Mouse (Mus musculus) pancreas, adult 10 weeks (tissue): ENCODE measurements around the gene Gtf2f2. TPM values are rescaled to one million over a fixed set of nuclear protein-coding genes. Genes with fewer than 3 reads are reported as not detected.

Experiments
- polyA plus RNA-seq: library from polyadenylated mRNA; stranded (reverse); fragments of 350-450 nt; fragmentation: Illumina TruSeq; extraction: RNeasy Lipid Tissue Mini Kit (QIAGEN cat#74804); gene quantifications from one replicate; pipeline ENCODE4 v1.2.3, GENCODE M21; 2015; ENCODE audit warnings: low read depth, low replicate concordance; ENCODE audit not compliant: insufficient read depth

The Gtf2f2 gene
- 3.8 TPM for polyA plus RNA-seq

DNA sequence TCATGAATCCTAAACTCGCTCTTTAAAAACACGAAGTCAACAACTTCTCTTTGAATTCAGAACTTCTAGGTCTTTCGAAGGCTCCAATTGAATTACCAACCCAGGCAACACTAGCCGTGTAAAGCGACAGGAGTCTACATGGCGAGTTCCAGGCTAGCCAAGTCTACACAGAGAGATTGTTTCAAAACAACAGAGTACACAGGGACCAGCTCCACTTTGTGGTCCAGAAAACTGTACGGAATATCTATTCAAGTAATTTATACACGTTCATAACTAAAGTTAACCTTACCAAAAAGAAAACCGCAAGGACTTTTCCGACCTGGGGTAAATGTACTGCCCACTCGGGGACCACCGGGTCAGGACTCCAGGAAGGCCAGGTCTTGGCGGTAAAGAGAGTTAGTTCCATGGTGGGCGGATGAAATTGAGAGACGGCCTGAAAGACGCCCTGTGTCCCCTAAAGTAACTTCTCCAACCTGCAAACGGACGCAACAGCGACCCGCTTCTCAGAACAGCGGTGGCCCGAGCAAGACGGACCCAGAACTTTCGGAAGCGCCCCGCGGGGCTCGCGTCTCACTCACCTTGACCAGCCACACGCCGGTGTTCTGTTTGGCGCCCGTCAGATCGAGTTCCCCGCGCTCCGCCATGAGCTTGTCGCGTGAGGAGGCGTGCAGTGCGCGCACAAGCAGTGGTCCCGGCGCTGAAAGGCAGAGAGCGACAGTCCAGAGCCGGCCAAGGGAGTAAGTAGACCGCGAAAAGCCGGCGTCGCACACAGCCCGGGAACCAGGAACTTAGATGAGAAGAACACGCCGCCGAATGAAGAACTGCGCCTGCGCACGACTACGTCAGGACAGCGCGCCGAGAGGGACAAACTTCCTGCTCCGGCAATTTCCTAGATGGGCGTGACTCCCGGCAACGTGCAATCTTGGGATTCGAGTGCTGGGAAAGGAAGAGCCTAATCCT is at the start of gene Gtf2f2:
Gtf2f2 (minus strand) TSS at position 764 of the 960 bp plus-strand sequence.

DNA sequence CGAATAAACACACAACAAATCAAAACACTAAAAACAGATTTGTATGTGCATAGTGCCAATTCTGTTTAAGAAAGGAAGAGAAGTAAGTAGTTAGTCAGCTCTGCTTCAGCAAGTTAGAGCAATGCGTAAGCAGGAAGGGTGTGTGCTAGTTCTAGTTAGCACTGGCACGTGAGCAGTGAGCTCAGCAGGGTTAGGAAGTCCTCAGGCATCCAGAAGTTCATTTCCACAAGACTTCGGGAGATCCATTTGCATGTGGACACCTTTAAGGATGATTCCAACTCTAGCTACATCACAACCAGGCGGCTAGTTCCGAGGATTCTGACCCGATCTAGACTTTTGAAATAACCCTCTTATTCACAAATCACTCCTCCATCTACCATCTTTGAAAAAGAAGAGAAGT is 55.9 kb downstream of the Gtf2f2 start, which contains the start of gene Kctd4:
Kctd4 (plus strand) TSS at position 244 of the 400 bp plus-strand sequence.

Other genes starting within 250 kb of the Gtf2f2 start
- gene Slc25a30, start 223.8 kb downstream of the Gtf2f2 start, polyA plus RNA-seq = 3.4 TPM
- gene Tpt1, start 165.8 kb downstream of the Gtf2f2 start, polyA plus RNA-seq = 3,184 TPM
- not detected for gene Kctd4, start 55.9 kb downstream of the Gtf2f2 start, polyA plus RNA-seq
- gene Gpalpp1, start 99.9 kb upstream of the Gtf2f2 start, polyA plus RNA-seq = 3.3 TPM
- gene Nufip1, start 100.0 kb upstream of the Gtf2f2 start, polyA plus RNA-seq = 1.5 TPM